Mouse (Mus musculus) neutrophil, adult 5-6 weeks (primary cell): ENCODE measurements around the gene Asgr1. TPM values are rescaled to one million over a fixed set of nuclear protein-coding genes. Genes with fewer than 3 reads are reported as not detected.

Experiments
- ATAC-seq: fragments of 151-379, 151-347 bp; 2 replicates; pipeline ENCODE4 v1.8.0; 2017; ENCODE audit warnings: mild to moderate bottlenecking, moderate TSS enrichment; ENCODE audit not compliant: insufficient number of reproducible peaks, poor library complexity, low FRiP score, severe bottlenecking; ENCODE audit errors: extremely low read depth
- total RNA-seq: library from RNA; stranded (forward); fragments of 200-1000 nt; gene quantifications from 2 replicates; pipeline ENCODE4 v1.2.3, GENCODE M21; 2017

The Asgr1 gene
- total RNA-seq, 1 experiment from 2014 or later = not detected

- ATAC-seq = no peak
These were observed 45.9 kb downstream of the Asgr1 start for GRCm38 (mm10) chr11:70099809-70100208.

GRCm38 (mm10) chr11:70103701-70104315 is 49.9 kb downstream of the Asgr1 start:
- no peak for ATAC-seq

GRCm38 (mm10) chr11:70107085-70107484 is 53.2 kb downstream of the Asgr1 start:
- no peak for ATAC-seq

Other genes starting within 250 kb of the Asgr1 start
- gene Tmem102, start 248.5 kb upstream of the Asgr1 start, total RNA-seq = 0.58 TPM in 1 of 2 replicates, not detected in the other
- gene Gm39566, start 238.8 kb upstream of the Asgr1 start, total RNA-seq = not detected in 2 replicates
- 0.47 TPM in 1 of 2 replicates, not detected in the other for gene Spem2, start 235.6 kb upstream of the Asgr1 start, total RNA-seq
- gene Spem1, start 231.9 kb upstream of the Asgr1 start, total RNA-seq = not detected in 2 replicates
- gene Nlgn2, start 216.3 kb upstream of the Asgr1 start, total RNA-seq = 0.12 TPM in 1 of 2 replicates, not detected in the other
- 9.1 and 13.3 TPM in 2 replicates for gene Tmem256, start 215.6 kb upstream of the Asgr1 start, total RNA-seq
- 4.4 and 5.0 TPM in 2 replicates for gene Plscr3, start 207.7 kb upstream of the Asgr1 start, total RNA-seq
- not detected in 2 replicates for gene Tnk1, start 195.4 kb upstream of the Asgr1 start, total RNA-seq
- gene Tmem95, start 176.1 kb upstream of the Asgr1 start, total RNA-seq = not detected in 2 replicates
- gene Kctd11, start 172.7 kb upstream of the Asgr1 start, total RNA-seq = 9.0 and 9.5 TPM in 2 replicates
- gene Acap1, start 158.5 kb upstream of the Asgr1 start, total RNA-seq = 245 and 247 TPM in 2 replicates
- 2.8 and 3.8 TPM in 2 replicates for gene 2810408A11Rik, start 153.1 kb upstream of the Asgr1 start, total RNA-seq
- 64.1 and 71.1 TPM in 2 replicates for gene Neurl4, start 153.0 kb upstream of the Asgr1 start, total RNA-seq
- gene Gps2, start 140.2 kb upstream of the Asgr1 start, total RNA-seq = 103 TPM in 2 replicates
- 155 and 165 TPM in 2 replicates for gene Eif5a, start 132.1 kb upstream of the Asgr1 start, total RNA-seq
- gene Ybx2, start 118.3 kb upstream of the Asgr1 start, total RNA-seq = not detected in 2 replicates
- gene Slc2a4, start 105.9 kb upstream of the Asgr1 start, total RNA-seq = not detected in 2 replicates
- 0.47 TPM in 1 of 2 replicates, not detected in the other for gene Cldn7, start 89.3 kb upstream of the Asgr1 start, total RNA-seq
- gene Ctdnep1, start 72.9 kb upstream of the Asgr1 start, total RNA-seq = 31.4 and 42.8 TPM in 2 replicates
- 21.6 and 23.2 TPM in 2 replicates for gene Elp5, start 71.6 kb upstream of the Asgr1 start, total RNA-seq
- gene Gabarap, start 62.9 kb upstream of the Asgr1 start, total RNA-seq = 397 and 455 TPM in 2 replicates
- 74.4 and 80.3 TPM in 2 replicates for gene Phf23, start 58.3 kb upstream of the Asgr1 start, total RNA-seq
- gene Dvl2, start 53.5 kb upstream of the Asgr1 start, total RNA-seq = 41.0 and 41.7 TPM in 2 replicates
- 45.2 and 46.7 TPM in 2 replicates for gene Acadvl, start 38.7 kb upstream of the Asgr1 start, total RNA-seq
- 2.4 and 2.9 TPM in 2 replicates for gene Dlg4, start 37.1 kb upstream of the Asgr1 start, total RNA-seq
- gene Asgr2, start 38.6 kb downstream of the Asgr1 start, total RNA-seq = not detected in 2 replicates
- gene Mgl2, start 76.2 kb downstream of the Asgr1 start, total RNA-seq = not detected in 2 replicates
- 2.6 and 3.6 TPM in 2 replicates for gene Clec10a, start 102.1 kb downstream of the Asgr1 start, total RNA-seq
- gene Slc16a11, start 158.7 kb downstream of the Asgr1 start, total RNA-seq = 1.4 and 2.7 TPM in 2 replicates
- 1.5 and 2.1 TPM in 2 replicates for gene Slc16a13, start 167.0 kb downstream of the Asgr1 start, total RNA-seq
- gene Bcl6b, start 175.7 kb downstream of the Asgr1 start, total RNA-seq = 0.12 TPM in 1 of 2 replicates, not detected in the other
- gene 0610010K14Rik, start 183.8 kb downstream of the Asgr1 start, total RNA-seq = 21.9 and 26.8 TPM in 2 replicates
- 0.47 and 0.86 TPM in 2 replicates for gene Gm21988, start 185.7 kb downstream of the Asgr1 start, total RNA-seq
- 60.4 and 69.0 TPM in 2 replicates for gene Rnasek, start 185.8 kb downstream of the Asgr1 start, total RNA-seq
- gene Alox12, start 201.3 kb downstream of the Asgr1 start, total RNA-seq = 9.6 and 10.5 TPM in 2 replicates